Mouse (Mus musculus) kidney, embryonic 16.5 days (tissue): ENCODE measurements at regions not wholly inside any gene's neighbourhood (a gene's known extent, or its start where the extent isn't known, plus 50 kb on each side); places are given as distances from the start of the nearest gene placed in this dataset.

Experiments used
- ATAC-seq: fragments of 200-750 bp; cut with Nextera tagmentation; 2 replicates; pipeline ENCODE4 v1.8.0; 2017; ENCODE audit warnings: moderate TSS enrichment; ENCODE audit not compliant: low FRiP score, low TSS enrichment
- H3K27ac ChIP-seq: fragments of 300-500 bp; sonication (generic); 2 replicates; pipeline ENCODE4 v1.5.1; 2014; ENCODE audit warnings: low read length
- H3K27me3 ChIP-seq: fragments of 300-500 bp; sonication (generic); 2 replicates; pipeline ENCODE4 v1.6.1; 2014; ENCODE audit warnings: low read length, control low read depth, mixed read lengths; ENCODE audit not compliant: insufficient read depth
- H3K36me3 ChIP-seq: fragments of 300-500 bp; sonication (generic); 2 replicates; pipeline ENCODE4 v1.6.1; 2014; ENCODE audit warnings: low read length, control low read depth, mixed read lengths; ENCODE audit not compliant: insufficient read depth
- H3K4me1 ChIP-seq: fragments of 300-500 bp; sonication (generic); 2 replicates; pipeline ENCODE4 v1.6.1; 2014; ENCODE audit warnings: low read length, control low read depth, mixed read lengths; ENCODE audit not compliant: insufficient read depth
- H3K4me2 ChIP-seq: fragments of 300-500 bp; sonication (generic); replicated peaks from 2 replicates; pipeline ENCODE4 v1.6.1; 2014; ENCODE audit warnings: low read depth, low read length
- H3K4me3 ChIP-seq: fragments of 300-500 bp; sonication (generic); 2 replicates; pipeline ENCODE4 v1.5.1; 2014; ENCODE audit warnings: mild to moderate bottlenecking, low read length
- H3K9ac ChIP-seq: fragments of 300-500 bp; sonication (generic); replicated peaks from 2 replicates; pipeline ENCODE4 v1.6.1; 2014; ENCODE audit warnings: low read length
- H3K9me3 ChIP-seq: fragments of 300-500 bp; sonication (generic); 2 replicates; pipeline ENCODE4 v1.6.1; 2016; ENCODE audit warnings: low read length, control low read depth
- WGBS: fragments of 180-500 bp; shearing (Covaris S2); extraction: QIAGEN DNeasy Blood & Tissue Kit; methylation state at CpG from one replicate; pipeline ENCODE4 v1.1.7; 2014; 5-methylcytosine and 5-hydroxymethylcytosine counted together

DNA sequence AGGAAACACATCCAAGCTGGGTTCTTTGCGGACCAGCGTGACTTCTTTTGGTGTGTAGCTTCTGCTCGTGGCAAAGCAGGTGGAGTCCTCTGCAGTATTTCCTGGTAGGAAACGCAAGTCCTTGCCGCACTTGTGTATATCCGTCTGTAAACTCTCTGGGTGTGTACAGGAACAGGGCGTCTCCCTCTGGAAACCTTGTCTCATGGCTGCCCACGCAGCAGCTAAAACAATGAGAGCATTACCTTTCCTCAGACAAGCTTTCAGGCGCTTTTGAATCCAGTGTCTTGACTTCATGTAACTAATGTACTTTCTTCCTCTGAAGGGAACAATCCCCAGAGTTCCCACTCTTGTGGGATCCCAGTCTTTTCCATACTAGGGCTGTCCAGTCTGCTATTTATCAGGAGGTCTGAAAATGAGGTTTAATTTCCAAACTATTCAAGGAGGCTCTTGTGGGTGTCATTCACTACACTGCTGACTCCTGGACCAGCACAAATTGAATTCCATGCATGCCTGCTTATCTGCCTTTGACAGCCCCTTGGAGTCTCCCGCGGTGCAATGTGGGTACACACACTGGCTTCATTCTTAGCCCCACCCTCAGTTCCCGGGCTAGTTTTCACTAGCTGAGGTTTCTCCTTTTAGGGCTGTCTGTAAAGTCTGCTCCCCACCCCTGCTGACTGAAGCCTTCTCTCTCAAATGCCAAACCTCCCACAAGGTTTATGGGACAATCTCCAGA, 161.6 kb upstream of the Anxa10 start:
- peak overlapping the region; percentile 69 for H3K27ac ChIP-seq
- H3K9me3 ChIP-seq, result no peaks in the 10 kb centered on the region
- WGBS, result 46% methylated on average over 12 of the region's 12 CpGs
- no peaks in the 10 kb centered on the region for H3K27me3 ChIP-seq
- H3K9ac ChIP-seq, result no peak overlapping the region
- 0 out of 2 replicates have a peak, but pooled peaks cover 5% of the 10 kb centered on the region for H3K4me1 ChIP-seq
- peak overlapping the region; percentile 33 for H3K4me2 ChIP-seq
- peak; percentile 97 for ATAC-seq
- no peaks in the 10 kb centered on the region for H3K36me3 ChIP-seq
- no peak overlapping the region; the same call in 1 of the 2 replicates for H3K4me3 ChIP-seq

GRCm38 (mm10) chr8:62250551-62250950, 127.6 kb upstream of the Anxa10 start:
- Histone ChIP-seq H3K4me2 (no peak overlapping the region), H3K4me1 (no peaks in the 10 kb centered on the region), H3K27me3 (no peaks in the 10 kb centered on the region), H3K27ac (no peak overlapping the region), H3K4me3 (no peak overlapping the region), H3K9ac (no peak overlapping the region), H3K36me3 (no peaks in the 10 kb centered on the region), H3K9me3 (no peaks in the 10 kb centered on the region)
- no peak for ATAC-seq
- WGBS, result 94% methylated on average over 5 of the region's 6 CpGs
